Mouse (Mus musculus) natural killer cell, adult 2 months (primary cell): Measurements from ENCODE around the gene Lrrc71.

Experiments used
- DNase-seq, 2 experiments: peaks; one replicate each; pipeline ENCODE4 v3.0.0; 2022; ENCODE audit warnings: low spot score in 2 of 2

Lrrc71 gene

DNA sequence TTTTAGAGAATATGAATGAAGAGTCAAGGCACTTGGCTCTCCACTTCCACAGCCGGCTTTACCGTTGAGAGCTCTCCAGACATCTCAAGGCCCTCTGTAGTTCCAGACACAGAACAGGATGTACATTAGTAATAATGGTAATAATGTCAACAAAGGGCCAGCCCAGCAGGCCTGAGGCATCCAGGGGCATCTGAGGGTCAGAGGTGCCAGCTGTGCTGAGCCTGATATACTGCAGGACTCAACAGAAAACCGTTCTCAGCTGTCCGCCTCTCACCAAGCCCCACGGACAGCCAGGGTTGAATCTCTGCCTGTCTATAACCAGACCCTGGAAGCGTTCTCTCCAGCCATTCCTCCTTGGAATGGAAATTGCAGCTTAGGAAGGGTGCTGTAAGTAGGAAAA lies 23.9 kb downstream of the Lrrc71 start:
- no peak for DNase-seq

DNA sequence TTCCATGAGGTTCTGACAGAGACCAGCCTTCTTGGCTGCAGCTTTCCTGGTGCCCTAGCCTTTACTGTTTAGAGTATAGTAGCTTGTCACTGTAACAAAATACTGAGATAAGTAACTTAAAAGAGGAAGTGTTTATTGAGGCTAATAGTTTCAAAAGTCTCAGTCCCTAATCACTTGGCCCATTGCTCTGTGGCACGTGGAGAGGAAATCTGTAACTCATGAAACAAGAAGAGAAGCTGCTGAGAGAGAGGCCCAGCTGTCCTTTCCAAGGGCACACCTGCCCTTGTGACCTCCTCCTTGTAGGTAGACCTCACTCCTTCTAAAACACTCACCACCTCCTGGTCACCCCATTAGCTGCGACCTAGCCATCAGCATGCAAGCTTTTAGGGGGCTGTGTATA lies 29.9 kb downstream of the Lrrc71 start:
- DNase-seq, result no peak
